Mouse (Mus musculus) myocyte (in vitro differentiated cells): ENCODE results near the gene Pan2.

Experiments
- MYOD1 ChIP-seq, 3 experiments: IDR thresholded peaks; one replicate each; pipeline ENCODE4 v1.6.1; 2011; ENCODE audit warnings: control low read depth in 2 of 3, low read depth in 2 of 3, mild to moderate bottlenecking in 2 of 3, moderate library complexity in 1 of 3; ENCODE audit not compliant: insufficient read length in 2 of 3, control insufficient read depth in 1 of 3
- POLR2A ChIP-seq: IDR thresholded peaks from one replicate; pipeline ENCODE4 v1.6.1; 2011; ENCODE audit warnings: low read depth, mild to moderate bottlenecking, control low read depth, moderate library complexity; ENCODE audit not compliant: insufficient read length

DNA sequence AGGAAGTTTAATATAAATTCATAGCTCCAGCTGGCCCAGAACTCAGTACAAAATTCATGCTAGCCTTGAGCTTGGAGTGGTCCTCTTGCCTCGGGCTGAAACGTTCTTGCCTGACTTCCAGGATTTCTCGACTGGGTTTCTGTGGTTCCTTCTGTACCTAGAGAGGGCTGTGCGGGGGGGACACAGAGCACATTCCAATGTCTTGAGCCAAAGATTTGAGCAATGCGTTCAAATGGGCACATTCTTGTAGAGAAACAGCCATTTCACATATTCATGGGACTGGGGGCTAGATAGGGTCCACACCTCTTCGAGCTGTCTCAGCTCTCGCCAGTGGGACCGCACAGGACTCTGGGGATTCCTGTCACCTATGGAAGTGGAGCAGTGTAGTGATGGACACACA, 47.2 kb upstream of the Pan2 start:
- TF ChIP-seq POLR2A: no peak
- TF ChIP-seq MYOD1 (IDR thresholded peaks at IDR 0.05; ENCODE audit: control insufficient read depth in 1 of 3, insufficient read length in 2 of 3, low read depth in 2 of 3): no peak
